Mouse (Mus musculus): ENCODE data around the gene Os9. TPM values are rescaled to one million over a fixed set of nuclear protein-coding genes. Genes with fewer than 3 reads are reported as not detected.
"Not testable (repeated sequence)": the region's sequence is repeated elsewhere in the genome, so short reads cannot be mapped to it uniquely, and the experiment has no call there.

The Os9 gene
- polyA plus RNA-seq, 1 experiment from 2014 or later: 101 TPM

- ATAC-seq (ENCODE audit: insufficient number of reproducible peaks, low FRiP score, low TSS enrichment, low read depth): peak; percentile 93
- under 1% methylated on average over 36 of the region's 36 CpGs for WGBS
- Histone ChIP-seq H3K36me3 (peaks cover 33% of the 10 kb centered on the region), H3K4me2 (replicated peaks) (peak within 1 kb of the TSS; percentile 67), H3K9me3 (replicated peaks) (no peaks in the 10 kb centered on the region), H3K4me1 (peaks cover 24% of the 10 kb centered on the region), H3K9ac (peak within 1 kb of the TSS; percentile 59), H3K27me3 (peaks cover 3% of the 10 kb centered on the region), H3K4me3 (replicated peaks) (peak within 1 kb of the TSS; percentile 73), H3K27ac (replicated peaks) (peak within 1 kb of the TSS; percentile 95)
These were observed 50.5 kb downstream of the Os9 start, which contains the start of gene Tspan31 for GRCm38 (mm10) chr10:127070190-127071121. TSS of gene Tspan31 (minus strand) at chr10:127070264.

GRCm38 (mm10) chr10:127069281-127070189, 51.4 kb downstream of the Os9 start:
- H3K4me2 ChIP-seq (replicated peaks): peak overlapping the region; percentile 67
- no peaks in the 10 kb centered on the region for H3K27me3 ChIP-seq
- 7% methylated on average over 30 of the region's 30 CpGs for WGBS
- no peaks in the 10 kb centered on the region for H3K9me3 ChIP-seq (replicated peaks)
- H3K36me3 ChIP-seq: peaks cover 41% of the 10 kb centered on the region
- H3K4me3 ChIP-seq (replicated peaks): peak overlapping the region; percentile 73
- H3K9ac ChIP-seq: peak overlapping the region; percentile 59
- peak; percentile 58 for ATAC-seq (ENCODE audit: insufficient number of reproducible peaks, low FRiP score, low TSS enrichment, low read depth)
- H3K4me1 ChIP-seq: peaks cover 30% of the 10 kb centered on the region
- peak overlapping the region; percentile 95 for H3K27ac ChIP-seq (replicated peaks)

GRCm38 (mm10) chr10:127068360-127069038, 52.4 kb downstream of the Os9 start:
- no peaks in the 10 kb centered on the region for H3K9me3 ChIP-seq (replicated peaks)
- no peak for ATAC-seq (ENCODE audit: insufficient number of reproducible peaks, low FRiP score, low TSS enrichment, low read depth)
- peaks cover 32% of the 10 kb centered on the region for H3K4me1 ChIP-seq
- H3K27me3 ChIP-seq: no peaks in the 10 kb centered on the region
- peak overlapping the region; percentile 95 for H3K27ac ChIP-seq (replicated peaks)
- peaks cover 41% of the 10 kb centered on the region for H3K36me3 ChIP-seq
- peak overlapping the region; percentile 59; the same call in 1 of the 2 replicates for H3K9ac ChIP-seq
- 68% methylated on average over 9 of the region's 9 CpGs for WGBS
- H3K4me2 ChIP-seq (replicated peaks): peak overlapping the region; percentile 67
- H3K4me3 ChIP-seq (replicated peaks): peak overlapping the region; percentile 73

- WGBS: 84% methylated on average over 14 of the region's 14 CpGs
- no peak for ATAC-seq (ENCODE audit: insufficient number of reproducible peaks, low FRiP score, low TSS enrichment, low read depth)
These were observed 54.4 kb downstream of the Os9 start for GRCm38 (mm10) chr10:127066519-127067018.

GRCm38 (mm10) chr10:127065981-127066380, 55.0 kb downstream of the Os9 start:
- ATAC-seq (ENCODE audit: insufficient number of reproducible peaks, low FRiP score, low TSS enrichment, low read depth): no peak
- WGBS: 85% methylated on average over 9 of the region's 9 CpGs
- H3K9ac ChIP-seq: no peak overlapping the region
- no peaks in the 10 kb centered on the region for H3K27me3 ChIP-seq
- peaks cover 32% of the 10 kb centered on the region for H3K4me1 ChIP-seq
- no peak overlapping the region for H3K4me2 ChIP-seq (replicated peaks)
- H3K36me3 ChIP-seq: peaks cover 41% of the 10 kb centered on the region
- H3K9me3 ChIP-seq (replicated peaks): no peaks in the 10 kb centered on the region
- no peak overlapping the region for H3K27ac ChIP-seq (replicated peaks)
- no peak overlapping the region for H3K4me3 ChIP-seq (replicated peaks)

More at GRCm38 (mm10) chr10:127066519-127067018, 54.4 kb downstream of the Os9 start:
- Histone ChIP-seq H3K27me3 (no peaks in the 10 kb centered on the region), H3K4me1 (peaks cover 36% of the 10 kb centered on the region), H3K9me3 (replicated peaks) (no peaks in the 10 kb centered on the region), H3K4me2 (replicated peaks) (no peak overlapping the region), H3K4me3 (replicated peaks) (no peak overlapping the region), H3K27ac (replicated peaks) (no peak overlapping the region), H3K9ac (no peak overlapping the region), H3K36me3 (peaks cover 41% of the 10 kb centered on the region)

- peak overlapping the region; percentile 66 for H3K4me2 ChIP-seq (replicated peaks)
- H3K9ac ChIP-seq: peak overlapping the region; percentile 95
- WGBS: 8% methylated on average over 37 of the region's 37 CpGs
- H3K27me3 ChIP-seq: no peaks in the 10 kb centered on the region
- H3K27ac ChIP-seq (replicated peaks): peak overlapping the region; percentile 90
- no peaks in the 10 kb centered on the region for H3K9me3 ChIP-seq (replicated peaks)
- peak overlapping the region; percentile 84 for H3K4me3 ChIP-seq (replicated peaks)
- H3K36me3 ChIP-seq: peaks cover 41% of the 10 kb centered on the region
- H3K4me1 ChIP-seq: peaks cover 31% of the 10 kb centered on the region
- ATAC-seq (ENCODE audit: insufficient number of reproducible peaks, low FRiP score, low TSS enrichment, low read depth): no peak
These were observed 56.7 kb downstream of the Os9 start for GRCm38 (mm10) chr10:127063913-127064870.

- Histone ChIP-seq H3K27me3 (no peaks in the 10 kb centered on the region), H3K9me3 (replicated peaks) (no peaks in the 10 kb centered on the region), H3K9ac (peak within 1 kb of the TSS; percentile 95), H3K4me1 (peaks cover 31% of the 10 kb centered on the region), H3K4me3 (replicated peaks) (peak within 1 kb of the TSS; percentile 84), H3K4me2 (replicated peaks) (peak within 1 kb of the TSS; percentile 66), H3K27ac (replicated peaks) (peak within 1 kb of the TSS; percentile 90), H3K36me3 (peaks cover 37% of the 10 kb centered on the region)
- under 1% methylated on average over 46 of the region's 46 CpGs for WGBS
- peak; percentile 92 for ATAC-seq (ENCODE audit: insufficient number of reproducible peaks, low FRiP score, low TSS enrichment, low read depth)
These were observed 57.6 kb downstream of the Os9 start, which contains the start of gene Cdk4 for GRCm38 (mm10) chr10:127063239-127063872. TSS of gene Cdk4 (plus strand) at chr10:127063534.

GRCm38 (mm10) chr10:127062503-127062902, 58.4 kb downstream of the Os9 start:
- Histone ChIP-seq H3K36me3 (peaks cover 30% of the 10 kb centered on the region), H3K4me3 (replicated peaks) (no peak overlapping the region), H3K9me3 (replicated peaks) (no peaks in the 10 kb centered on the region), H3K4me1 (peaks cover 33% of the 10 kb centered on the region), H3K9ac (no peak overlapping the region), H3K4me2 (replicated peaks) (no peak overlapping the region), H3K27me3 (no peaks in the 10 kb centered on the region), H3K27ac (replicated peaks) (peak overlapping the region; percentile 71; the same call in 1 of the 2 replicates)
- WGBS: 70% methylated on average over 5 of the region's 5 CpGs
- ATAC-seq (ENCODE audit: insufficient number of reproducible peaks, low FRiP score, low TSS enrichment, low read depth): no peak

GRCm38 (mm10) chr10:127062101-127062500, 58.8 kb downstream of the Os9 start:
- not testable (repeated sequence) for H3K4me2 ChIP-seq (replicated peaks); H3K9me3 ChIP-seq (replicated peaks); H3K27me3 ChIP-seq; H3K4me3 ChIP-seq (replicated peaks); H3K9ac ChIP-seq; H3K27ac ChIP-seq (replicated peaks); ATAC-seq (ENCODE audit: insufficient number of reproducible peaks, low FRiP score, low TSS enrichment, low read depth)
- H3K4me1 ChIP-seq: peaks cover 33% of the 10 kb centered on the region
- H3K36me3 ChIP-seq: peaks cover 30% of the 10 kb centered on the region
- 87% methylated on average over 4 of the region's 4 CpGs for WGBS

Measured in embryonic facial prominence, embryonic 15.5 days (tissue).